Mouse (Mus musculus) heart, embryonic 15.5 days (tissue): ENCODE results near the gene Atg101. TPM values are rescaled to one million over a fixed set of nuclear protein-coding genes. Genes with fewer than 3 reads are reported as not detected.
A peak's percentile ranks its signal among the peaks of the same experiment; 100 is the strongest.

Source experiments
- ATAC-seq: fragments of 200-750 bp; cut with Nextera tagmentation; replicated peaks from 2 replicates; pipeline ENCODE4 v1.8.0; 2017; ENCODE audit warnings: low read depth, moderate TSS enrichment; ENCODE audit not compliant: insufficient number of reproducible peaks, insufficient read depth, low FRiP score
- H3K27ac ChIP-seq: fragments of 300-500 bp; sonication (generic); 2 replicates; pipeline ENCODE4 v1.5.1; 2015; ENCODE audit warnings: mild to moderate bottlenecking, inconsistent platforms
- H3K27me3 ChIP-seq: fragments of 300-500 bp; sonication (generic); 2 replicates; pipeline ENCODE4 v1.6.1; 2015; ENCODE audit warnings: inconsistent platforms
- H3K36me3 ChIP-seq: fragments of 300-500 bp; sonication (generic); 2 replicates; pipeline ENCODE4 v1.6.1; 2015; ENCODE audit warnings: mild to moderate bottlenecking, inconsistent platforms
- H3K4me1 ChIP-seq: fragments of 300-500 bp; sonication (generic); replicated peaks from 2 replicates; pipeline ENCODE4 v1.6.1; 2015; ENCODE audit warnings: inconsistent platforms
- H3K4me2 ChIP-seq: fragments of 300-500 bp; sonication (generic); 2 replicates; pipeline ENCODE4 v1.6.1; 2015; ENCODE audit warnings: inconsistent platforms, mild to moderate bottlenecking, moderate library complexity
- H3K4me3 ChIP-seq: fragments of 300-500 bp; sonication (generic); 2 replicates; pipeline ENCODE4 v1.5.1; 2015; ENCODE audit warnings: mild to moderate bottlenecking, inconsistent platforms
- H3K9ac ChIP-seq: fragments of 300-500 bp; sonication (generic); 2 replicates; pipeline ENCODE4 v1.6.1; 2015; ENCODE audit warnings: mild to moderate bottlenecking, inconsistent platforms
- H3K9me3 ChIP-seq: fragments of 300-500 bp; sonication (generic); replicated peaks from 2 replicates; pipeline ENCODE4 v1.6.1; 2016; ENCODE audit warnings: inconsistent platforms
- WGBS: fragments of 180-500 bp; shearing (Covaris S2); methylation state at CpG from one replicate; pipeline ENCODE4 v1.1.7; 2015; ENCODE audit warnings: mixed read lengths; 5-methylcytosine and 5-hydroxymethylcytosine counted together
- polyA plus RNA-seq: library from polyadenylated mRNA; unstranded; fragments of >200 nt; fragmentation: Nextera tagmentation; extraction: Ambion mirVana; gene quantifications from 2 replicates; pipeline ENCODE4 v1.2.1, GENCODE M21; 2015

The Atg101 gene
- polyA plus RNA-seq, 1 experiment from 2014 or later = 52.0 TPM

- no peak overlapping the region for H3K4me3 ChIP-seq
- 38% methylated on average over 10 of the region's 10 CpGs for WGBS
- H3K27ac ChIP-seq = no peak overlapping the region
- H3K4me2 ChIP-seq = no peak overlapping the region
- H3K9me3 ChIP-seq = no peaks in the 10 kb centered on the region
- no peak for ATAC-seq
- H3K36me3 ChIP-seq = no peaks in the 10 kb centered on the region
- H3K9ac ChIP-seq = no peak overlapping the region
- peaks cover 14% of the 10 kb centered on the region for H3K4me1 ChIP-seq
- no peaks in the 10 kb centered on the region for H3K27me3 ChIP-seq
These were observed 42.0 kb downstream of the Atg101 start for GRCm38 (mm10) chr15:101325991-101326534.

GRCm38 (mm10) chr15:101327282-101327681 is 43.2 kb downstream of the Atg101 start:
- no peak overlapping the region for H3K4me2 ChIP-seq
- 0 out of 2 replicates have a peak, but pooled peaks have one; percentile 19 for ATAC-seq
- no peak overlapping the region for H3K9ac ChIP-seq
- no peaks in the 10 kb centered on the region for H3K36me3 ChIP-seq
- H3K27me3 ChIP-seq = no peaks in the 10 kb centered on the region
- H3K9me3 ChIP-seq = no peaks in the 10 kb centered on the region
- 7% methylated on average over 6 of the region's 6 CpGs for WGBS
- H3K4me1 ChIP-seq = peaks cover 13% of the 10 kb centered on the region
- H3K4me3 ChIP-seq = no peak overlapping the region
- no peak overlapping the region for H3K27ac ChIP-seq

- no peaks in the 10 kb centered on the region for H3K9me3 ChIP-seq
- ATAC-seq = no peak
- peaks cover 14% of the 10 kb centered on the region for H3K4me1 ChIP-seq
- no peak overlapping the region for H3K9ac ChIP-seq
- H3K27me3 ChIP-seq = 0 out of 2 replicates have a peak, but pooled peaks cover 3% of the 10 kb centered on the region
- no peak overlapping the region for H3K4me2 ChIP-seq
- 56% methylated on average over 3 of the region's 3 CpGs for WGBS
- H3K36me3 ChIP-seq = no peaks in the 10 kb centered on the region
- H3K4me3 ChIP-seq = no peak overlapping the region
- H3K27ac ChIP-seq = 0 out of 2 replicates have a peak overlapping the region, but pooled peaks have one; percentile 27
These were observed 44.9 kb downstream of the Atg101 start for GRCm38 (mm10) chr15:101328876-101329563.

- 0 out of 2 replicates have a peak, but pooled peaks cover 3% of the 10 kb centered on the region for H3K27me3 ChIP-seq
- no peak overlapping the region for H3K9ac ChIP-seq
- no peak for ATAC-seq
- no peaks in the 10 kb centered on the region for H3K36me3 ChIP-seq
- H3K9me3 ChIP-seq = no peaks in the 10 kb centered on the region
- H3K4me1 ChIP-seq = peaks cover 14% of the 10 kb centered on the region
- H3K27ac ChIP-seq = 0 out of 2 replicates have a peak overlapping the region, but pooled peaks have one; percentile 27
- WGBS = 63% methylated on average over 3 of the region's 3 CpGs
- H3K4me3 ChIP-seq = no peak overlapping the region
- H3K4me2 ChIP-seq = no peak overlapping the region
These were observed 45.5 kb downstream of the Atg101 start for GRCm38 (mm10) chr15:101329564-101329892.

- WGBS = 71% methylated on average over 4 of the region's 4 CpGs
- no peak for ATAC-seq
- H3K4me3 ChIP-seq = no peak overlapping the region
These were observed 47.0 kb downstream of the Atg101 start for GRCm38 (mm10) chr15:101331090-101331489.

GRCm38 (mm10) chr15:101332370-101332769 is 48.3 kb downstream of the Atg101 start:
- Histone ChIP-seq H3K9ac (no peak overlapping the region), H3K27ac (no peak overlapping the region), H3K27me3 (0 out of 2 replicates have a peak, but pooled peaks cover 3% of the 10 kb centered on the region), H3K4me3 (no peak overlapping the region), H3K36me3 (no peaks in the 10 kb centered on the region), H3K4me2 (no peak overlapping the region), H3K4me1 (peaks cover 26% of the 10 kb centered on the region), H3K9me3 (no peaks in the 10 kb centered on the region)
- ATAC-seq = no peak
- WGBS = 59% methylated on average over 4 of the region's 4 CpGs

More at GRCm38 (mm10) chr15:101331090-101331489, 47.0 kb downstream of the Atg101 start:
- Histone ChIP-seq H3K36me3 (no peaks in the 10 kb centered on the region), H3K9ac (no peak overlapping the region), H3K27ac (no peak overlapping the region), H3K4me2 (no peak overlapping the region), H3K27me3 (0 out of 2 replicates have a peak, but pooled peaks cover 3% of the 10 kb centered on the region), H3K9me3 (no peaks in the 10 kb centered on the region), H3K4me1 (peaks cover 14% of the 10 kb centered on the region)

GRCm38 (mm10) chr15:101333165-101333564 is 49.1 kb downstream of the Atg101 start:
- H3K4me3 ChIP-seq = no peak overlapping the region
- peaks cover 26% of the 10 kb centered on the region for H3K4me1 ChIP-seq
- H3K27me3 ChIP-seq = 0 out of 2 replicates have a peak, but pooled peaks cover 3% of the 10 kb centered on the region
- 16% methylated on average over 1 of the region's 1 CpGs for WGBS
- no peak overlapping the region for H3K9ac ChIP-seq
- no peak overlapping the region for H3K4me2 ChIP-seq
- H3K27ac ChIP-seq = no peak overlapping the region
- no peak for ATAC-seq
- H3K36me3 ChIP-seq = no peaks in the 10 kb centered on the region
- H3K9me3 ChIP-seq = no peaks in the 10 kb centered on the region

- no peak for ATAC-seq
- H3K27ac ChIP-seq = no peak overlapping the region
These were observed 49.6 kb downstream of the Atg101 start for GRCm38 (mm10) chr15:101333648-101334047.

GRCm38 (mm10) chr15:101336474-101337174 is 52.6 kb downstream of the Atg101 start:
- ATAC-seq = no peak
- WGBS = 35% methylated on average over 24 of the region's 24 CpGs
- H3K27ac ChIP-seq = peak overlapping the region; percentile 61
- peaks cover 14% of the 10 kb centered on the region for H3K4me1 ChIP-seq
- no peak overlapping the region for H3K4me3 ChIP-seq
- H3K27me3 ChIP-seq = 0 out of 2 replicates have a peak, but pooled peaks cover 5% of the 10 kb centered on the region
- H3K9me3 ChIP-seq = no peaks in the 10 kb centered on the region
- H3K9ac ChIP-seq = peak overlapping the region; percentile 10; the same call in 1 of the 2 replicates
- peak overlapping the region; percentile 31 for H3K4me2 ChIP-seq
- no peaks in the 10 kb centered on the region for H3K36me3 ChIP-seq

More at GRCm38 (mm10) chr15:101333648-101334047, 49.6 kb downstream of the Atg101 start:
- 57% methylated on average over 4 of the region's 4 CpGs for WGBS
- Histone ChIP-seq H3K36me3 (no peaks in the 10 kb centered on the region), H3K4me3 (no peak overlapping the region), H3K9ac (no peak overlapping the region), H3K4me1 (peaks cover 26% of the 10 kb centered on the region), H3K4me2 (no peak overlapping the region), H3K9me3 (no peaks in the 10 kb centered on the region), H3K27me3 (0 out of 2 replicates have a peak, but pooled peaks cover 3% of the 10 kb centered on the region)

- Histone ChIP-seq H3K9me3 (no peaks in the 10 kb centered on the region), H3K36me3 (no peaks in the 10 kb centered on the region), H3K9ac (no peak overlapping the region), H3K4me2 (no peak overlapping the region), H3K27me3 (0 out of 2 replicates have a peak, but pooled peaks cover 5% of the 10 kb centered on the region), H3K4me3 (no peak overlapping the region), H3K4me1 (peaks cover 12% of the 10 kb centered on the region), H3K27ac (no peak overlapping the region)
- no peak for ATAC-seq
- WGBS = 62% methylated on average over 4 of the region's 4 CpGs
These were observed 54.3 kb downstream of the Atg101 start for GRCm38 (mm10) chr15:101338359-101338758.

GRCm38 (mm10) chr15:101339537-101339936 is 55.5 kb downstream of the Atg101 start:
- ATAC-seq = peak; percentile 64
- Histone ChIP-seq H3K9me3 (no peaks in the 10 kb centered on the region), H3K4me2 (no peak overlapping the region), H3K27ac (no peak overlapping the region), H3K4me1 (peaks cover 12% of the 10 kb centered on the region), H3K36me3 (no peaks in the 10 kb centered on the region), H3K9ac (no peak overlapping the region), H3K27me3 (0 out of 2 replicates have a peak, but pooled peaks cover 3% of the 10 kb centered on the region), H3K4me3 (no peak overlapping the region)
- WGBS = 0% methylated on average over 2 of the region's 2 CpGs
